Mouse (Mus musculus): Measurements from ENCODE around the gene Med15.
"Not testable (repeated sequence)": the region's sequence is repeated elsewhere in the genome, so short reads cannot be mapped to it uniquely, and the experiment has no call there.

Med15 gene

GRCm38 (mm10) chr16:17647156-17647555 is 85.5 kb downstream of the Med15 start:
- DNase-seq, result no peak

- peak; percentile 77 for DNase-seq
These were observed 86.2 kb downstream of the Med15 start, which contains the start of gene Ccdc74a for GRCm38 (mm10) chr16:17646310-17647114. TSS of gene Ccdc74a (plus strand) at chr16:17646470.

- no peak for DNase-seq
These were observed 89.2 kb downstream of the Med15 start for GRCm38 (mm10) chr16:17643437-17643990.

- DNase-seq, result no peak
These were observed 90.4 kb downstream of the Med15 start for GRCm38 (mm10) chr16:17642311-17642710.

- DNase-seq, result no peak
These were observed 91.4 kb downstream of the Med15 start for GRCm38 (mm10) chr16:17641301-17641700.

- DNase-seq, result no peak
These were observed 92.0 kb downstream of the Med15 start for GRCm38 (mm10) chr16:17640706-17641105.

GRCm38 (mm10) chr16:17639951-17640350 is 92.7 kb downstream of the Med15 start:
- DNase-seq, result no peak

GRCm38 (mm10) chr16:17639081-17639480 is 93.6 kb downstream of the Med15 start:
- DNase-seq, result no peak

- no peak for DNase-seq
These were observed 94.6 kb downstream of the Med15 start for GRCm38 (mm10) chr16:17638036-17638628.

- no peak for DNase-seq
These were observed 95.1 kb downstream of the Med15 start for GRCm38 (mm10) chr16:17637610-17638009.

- DNase-seq, result no peak
These were observed 95.8 kb downstream of the Med15 start for GRCm38 (mm10) chr16:17636904-17637303.

- DNase-seq, result no peak
These were observed 99.1 kb downstream of the Med15 start for GRCm38 (mm10) chr16:17633481-17634181.

GRCm38 (mm10) chr16:17632580-17632979 is 100.1 kb downstream of the Med15 start:
- DNase-seq, result no peak

- no peak for DNase-seq
These were observed 106.5 kb downstream of the Med15 start for GRCm38 (mm10) chr16:17626269-17626555.

GRCm38 (mm10) chr16:17625488-17626268 is 107.0 kb downstream of the Med15 start:
- DNase-seq, result no peak

- no peak for DNase-seq
These were observed 110.8 kb downstream of the Med15 start for GRCm38 (mm10) chr16:17621936-17622335.

- peak; percentile 92 for DNase-seq
These were observed 113.2 kb downstream of the Med15 start, which contains the start of gene Smpd4 for GRCm38 (mm10) chr16:17619198-17620105. TSS of gene Smpd4 (plus strand) at chr16:17619354.

GRCm38 (mm10) chr16:17617922-17618565 is 114.6 kb downstream of the Med15 start:
- peak; percentile 67 for DNase-seq

GRCm38 (mm10) chr16:17616212-17616611 is 116.5 kb downstream of the Med15 start:
- DNase-seq, result no peak

GRCm38 (mm10) chr16:17614740-17615139 is 118.0 kb downstream of the Med15 start:
- DNase-seq, result not testable (repeated sequence)

GRCm38 (mm10) chr16:17611383-17611782 is 121.3 kb downstream of the Med15 start:
- DNase-seq, result no peak
